Mouse (Mus musculus): ENCODE results near the gene Prpf38b. TPM values are rescaled to one million over a fixed set of nuclear protein-coding genes. Genes with fewer than 3 reads are reported as not detected.
"Not testable (repeated sequence)": the region's sequence is repeated elsewhere in the genome, so short reads cannot be mapped to it uniquely, and the experiment has no call there.

The Prpf38b gene
- polyA plus RNA-seq, 1 experiment = not detected

GRCm38 (mm10) chr3:108889908-108890307 is 21.6 kb downstream of the Prpf38b start, which contains the start of gene Fndc7:
Gene Fndc7 (minus strand): TSS chr3:108890008.
- WGBS = 94% methylated on average over 1 of the region's 1 CpGs
- no peak within 1 kb of the TSS for H3K27ac ChIP-seq (ENCODE audit: insufficient read depth, low read depth, low read length)
- no peaks in the 10 kb centered on the region for H3K4me1 ChIP-seq (ENCODE audit: control insufficient read depth, insufficient read depth, low read length)
- no peak within 1 kb of the TSS for H3K4me3 ChIP-seq (ENCODE audit: insufficient read depth, low read depth, low read length)
- TF ChIP-seq POLR2A (IDR thresholded peaks at IDR 0.05; ENCODE audit: insufficient read depth, low read depth, low read length) (no peak), CTCF (IDR thresholded peaks at IDR 0.05; ENCODE audit: insufficient read depth, low read depth, low read length) (no peak)

GRCm38 (mm10) chr3:108887618-108887975 is 23.9 kb downstream of the Prpf38b start:
- Histone ChIP-seq H3K27ac (ENCODE audit: insufficient read depth, low read depth, low read length) (no peak overlapping the region), H3K4me1 (ENCODE audit: control insufficient read depth, insufficient read depth, low read length) (peaks cover 6% of the 10 kb centered on the region), H3K4me3 (ENCODE audit: insufficient read depth, low read depth, low read length) (no peak overlapping the region)
- TF ChIP-seq CTCF (IDR thresholded peaks at IDR 0.05; ENCODE audit: insufficient read depth, low read depth, low read length) (no peak), POLR2A (IDR thresholded peaks at IDR 0.05; ENCODE audit: insufficient read depth, low read depth, low read length) (no peak)
- 97% methylated on average over 3 of the region's 3 CpGs for WGBS

- WGBS = 73% methylated on average over 12 of the region's 12 CpGs
- peaks cover 6% of the 10 kb centered on the region for H3K4me1 ChIP-seq (ENCODE audit: control insufficient read depth, insufficient read depth, low read length)
- H3K27ac ChIP-seq (ENCODE audit: insufficient read depth, low read depth, low read length) = no peak overlapping the region
- TF ChIP-seq CTCF (IDR thresholded peaks at IDR 0.05; ENCODE audit: insufficient read depth, low read depth, low read length) (no peak), POLR2A (IDR thresholded peaks at IDR 0.05; ENCODE audit: insufficient read depth, low read depth, low read length) (no peak)
- no peak overlapping the region for H3K4me3 ChIP-seq (ENCODE audit: insufficient read depth, low read depth, low read length)
These were observed 24.5 kb downstream of the Prpf38b start for GRCm38 (mm10) chr3:108886934-108887617.

GRCm38 (mm10) chr3:108885686-108886530 is 25.6 kb downstream of the Prpf38b start:
- Histone ChIP-seq H3K4me1 (ENCODE audit: control insufficient read depth, insufficient read depth, low read length) (peaks cover 12% of the 10 kb centered on the region), H3K4me3 (ENCODE audit: insufficient read depth, low read depth, low read length) (no peak overlapping the region), H3K27ac (ENCODE audit: insufficient read depth, low read depth, low read length) (no peak overlapping the region)
- 75% methylated on average over 8 of the region's 9 CpGs for WGBS
- TF ChIP-seq CTCF (IDR thresholded peaks at IDR 0.05; ENCODE audit: insufficient read depth, low read depth, low read length) = no peak
- TF ChIP-seq POLR2A (IDR thresholded peaks at IDR 0.05; ENCODE audit: insufficient read depth, low read depth, low read length) = no peak

GRCm38 (mm10) chr3:108884706-108885289 is 26.7 kb downstream of the Prpf38b start:
- WGBS = 34% methylated on average over 8 of the region's 8 CpGs

GRCm38 (mm10) chr3:108883067-108883466 is 28.5 kb downstream of the Prpf38b start:
- Histone ChIP-seq H3K4me3 (ENCODE audit: insufficient read depth, low read depth, low read length) (no peak overlapping the region), H3K27ac (ENCODE audit: insufficient read depth, low read depth, low read length) (peak overlapping the region; percentile 32), H3K4me1 (ENCODE audit: control insufficient read depth, insufficient read depth, low read length) (peaks cover 24% of the 10 kb centered on the region)
- WGBS = 61% methylated on average over 2 of the region's 2 CpGs
- TF ChIP-seq POLR2A (IDR thresholded peaks at IDR 0.05; ENCODE audit: insufficient read depth, low read depth, low read length) (no peak), CTCF (IDR thresholded peaks at IDR 0.05; ENCODE audit: insufficient read depth, low read depth, low read length) (no peak)

More at GRCm38 (mm10) chr3:108884706-108885289, 26.7 kb downstream of the Prpf38b start:
- Histone ChIP-seq H3K4me3 (ENCODE audit: insufficient read depth, low read depth, low read length) (no peak overlapping the region), H3K27ac (ENCODE audit: insufficient read depth, low read depth, low read length) (no peak overlapping the region; the same call in 1 of the 2 replicates), H3K4me1 (ENCODE audit: control insufficient read depth, insufficient read depth, low read length) (peaks cover 19% of the 10 kb centered on the region)
- TF ChIP-seq CTCF (IDR thresholded peaks at IDR 0.05; ENCODE audit: insufficient read depth, low read depth, low read length) = no peak
- TF ChIP-seq POLR2A (IDR thresholded peaks at IDR 0.05; ENCODE audit: insufficient read depth, low read depth, low read length) = no peak

GRCm38 (mm10) chr3:108881873-108882272 is 29.7 kb downstream of the Prpf38b start:
- H3K4me3 ChIP-seq (ENCODE audit: insufficient read depth, low read depth, low read length) = not testable (repeated sequence)
- 20% methylated on average over 4 of the region's 4 CpGs for WGBS
- Histone ChIP-seq H3K27ac (ENCODE audit: insufficient read depth, low read depth, low read length) (peak overlapping the region; percentile 72; the same call in 1 of the 2 replicates), H3K4me1 (ENCODE audit: control insufficient read depth, insufficient read depth, low read length) (peaks cover 24% of the 10 kb centered on the region)

GRCm38 (mm10) chr3:108880544-108881507 is 30.7 kb downstream of the Prpf38b start:
- TF ChIP-seq POLR2A (IDR thresholded peaks at IDR 0.05; ENCODE audit: insufficient read depth, low read depth, low read length) (no peak), CTCF (IDR thresholded peaks at IDR 0.05; ENCODE audit: insufficient read depth, low read depth, low read length) (no peak)
- Histone ChIP-seq H3K4me3 (ENCODE audit: insufficient read depth, low read depth, low read length) (no peak overlapping the region), H3K4me1 (ENCODE audit: control insufficient read depth, insufficient read depth, low read length) (peaks cover 24% of the 10 kb centered on the region), H3K27ac (ENCODE audit: insufficient read depth, low read depth, low read length) (peak overlapping the region; percentile 96)
- 44% methylated on average over 28 of the region's 28 CpGs for WGBS

All from olfactory bulb, adult 2 months (tissue).